Mouse (Mus musculus) liver, embryonic 16.5 days (tissue): Measurements from ENCODE around the gene Myom1. TPM values are rescaled to one million over a fixed set of nuclear protein-coding genes. Genes with fewer than 3 reads are reported as not detected.

Experiments used
- ATAC-seq: fragments of 200-750 bp; cut with Nextera tagmentation; 2 replicates; pipeline ENCODE4 v1.8.0; 2017; ENCODE audit warnings: low read depth, mild to moderate bottlenecking, moderate number of reproducible peaks, moderate library complexity
- H3K27ac ChIP-seq: fragments of 300-500 bp; sonication (generic); 2 replicates; pipeline ENCODE4 v1.5.1; 2014; ENCODE audit warnings: mild to moderate bottlenecking, low read length
- H3K27me3 ChIP-seq: fragments of 300-500 bp; sonication (generic); 2 replicates; pipeline ENCODE4 v1.6.1; 2014; ENCODE audit warnings: low read depth, low read length, mixed read lengths; ENCODE audit not compliant: control insufficient read depth, insufficient read depth
- H3K36me3 ChIP-seq: fragments of 300-500 bp; sonication (generic); 2 replicates; pipeline ENCODE4 v1.6.1; 2014; ENCODE audit warnings: mild to moderate bottlenecking; ENCODE audit not compliant: control insufficient read depth, insufficient read depth
- H3K4me1 ChIP-seq: fragments of 300-500 bp; sonication (generic); 2 replicates; pipeline ENCODE4 v1.6.1; 2014; ENCODE audit warnings: low read depth, low read length, mixed read lengths; ENCODE audit not compliant: control insufficient read depth
- H3K4me2 ChIP-seq: fragments of 300-500 bp; sonication (generic); 2 replicates; pipeline ENCODE4 v1.6.1; 2014; ENCODE audit warnings: low read depth, low read length, mixed read lengths
- H3K4me3 ChIP-seq: fragments of 300-500 bp; sonication (generic); 2 replicates; pipeline ENCODE4 v1.5.1; 2014; ENCODE audit warnings: low read depth, mild to moderate bottlenecking, low read length
- H3K9ac ChIP-seq: fragments of 300-500 bp; sonication (generic); 2 replicates; pipeline ENCODE4 v1.6.1; 2014; ENCODE audit warnings: low read depth, low read length
- H3K9me3 ChIP-seq: fragments of 300-500 bp; sonication (generic); replicated peaks from 2 replicates; pipeline ENCODE4 v1.6.1; 2016; ENCODE audit warnings: low read length; ENCODE audit not compliant: control insufficient read depth
- WGBS: fragments of 180-500 bp; shearing (Covaris S2); extraction: QIAGEN DNeasy Blood & Tissue Kit; methylation state at CpG from one replicate; pipeline ENCODE4 v1.1.7; 2014; ENCODE audit not compliant: insufficient replicate concordance; 5-methylcytosine and 5-hydroxymethylcytosine counted together
- polyA plus RNA-seq: library from polyadenylated mRNA; unstranded; fragments of >200 nt; fragmentation: Nextera tagmentation; extraction: Ambion mirVana; gene quantifications from 2 replicates; pipeline ENCODE4 v1.2.1, GENCODE M21; 2015

Gene Myom1
- polyA plus RNA-seq, 1 experiment from 2014 or later, result 3.3 TPM

- H3K27ac ChIP-seq, result no peak overlapping the region
- no peaks in the 10 kb centered on the region for H3K9me3 ChIP-seq
- no peaks in the 10 kb centered on the region for H3K4me1 ChIP-seq
- H3K4me2 ChIP-seq, result no peak overlapping the region
- 71% methylated on average over 15 of the region's 15 CpGs for WGBS
- no peaks in the 10 kb centered on the region for H3K36me3 ChIP-seq
- ATAC-seq, result no peak
- H3K4me3 ChIP-seq, result no peak overlapping the region
- H3K9ac ChIP-seq, result no peak overlapping the region
- no peaks in the 10 kb centered on the region for H3K27me3 ChIP-seq
These were observed 16.3 kb downstream of the Myom1 start for GRCm38 (mm10) chr17:71018616-71019308.

- ATAC-seq, result no peak
- Histone ChIP-seq H3K27me3 (no peaks in the 10 kb centered on the region), H3K9ac (no peak overlapping the region), H3K4me1 (no peaks in the 10 kb centered on the region), H3K4me3 (no peak overlapping the region), H3K36me3 (no peaks in the 10 kb centered on the region), H3K4me2 (no peak overlapping the region), H3K27ac (no peak overlapping the region), H3K9me3 (no peaks in the 10 kb centered on the region)
- WGBS, result 28% methylated on average over 6 of the region's 6 CpGs
These were observed 16.8 kb downstream of the Myom1 start for GRCm38 (mm10) chr17:71019309-71019655.

GRCm38 (mm10) chr17:71019860-71020259 lies 17.4 kb downstream of the Myom1 start:
- Histone ChIP-seq H3K4me3 (no peak overlapping the region), H3K36me3 (no peaks in the 10 kb centered on the region), H3K27me3 (no peaks in the 10 kb centered on the region), H3K4me1 (no peaks in the 10 kb centered on the region), H3K9me3 (no peaks in the 10 kb centered on the region), H3K4me2 (no peak overlapping the region), H3K9ac (no peak overlapping the region), H3K27ac (no peak overlapping the region)
- WGBS, result 54% methylated on average over 9 of the region's 9 CpGs
- ATAC-seq, result no peak

- 66% methylated on average over 13 of the region's 13 CpGs for WGBS
These were observed 20.4 kb downstream of the Myom1 start for GRCm38 (mm10) chr17:71022841-71023240.

GRCm38 (mm10) chr17:71024071-71024470 lies 21.6 kb downstream of the Myom1 start:
- no peaks in the 10 kb centered on the region for H3K4me1 ChIP-seq
- WGBS, result 86% methylated on average over 10 of the region's 10 CpGs
- H3K4me3 ChIP-seq, result no peak overlapping the region
- no peak for ATAC-seq
- H3K4me2 ChIP-seq, result no peak overlapping the region
- H3K9ac ChIP-seq, result no peak overlapping the region
- no peaks in the 10 kb centered on the region for H3K9me3 ChIP-seq
- no peaks in the 10 kb centered on the region for H3K36me3 ChIP-seq
- no peaks in the 10 kb centered on the region for H3K27me3 ChIP-seq
- H3K27ac ChIP-seq, result no peak overlapping the region

More at GRCm38 (mm10) chr17:71022841-71023240, 20.4 kb downstream of the Myom1 start:
- Histone ChIP-seq H3K9ac (no peak overlapping the region), H3K27ac (no peak overlapping the region), H3K36me3 (no peaks in the 10 kb centered on the region), H3K4me2 (no peak overlapping the region), H3K4me1 (no peaks in the 10 kb centered on the region), H3K9me3 (no peaks in the 10 kb centered on the region), H3K4me3 (no peak overlapping the region), H3K27me3 (no peaks in the 10 kb centered on the region)
- ATAC-seq, result no peak

GRCm38 (mm10) chr17:71025922-71026321 lies 23.5 kb downstream of the Myom1 start:
- H3K27me3 ChIP-seq, result no peaks in the 10 kb centered on the region
- H3K9ac ChIP-seq, result no peak overlapping the region
- WGBS, result 65% methylated on average over 8 of the region's 8 CpGs
- no peaks in the 10 kb centered on the region for H3K4me1 ChIP-seq
- no peaks in the 10 kb centered on the region for H3K36me3 ChIP-seq
- no peak overlapping the region for H3K27ac ChIP-seq
- H3K4me2 ChIP-seq, result no peak overlapping the region
- ATAC-seq, result no peak
- H3K4me3 ChIP-seq, result no peak overlapping the region
- no peaks in the 10 kb centered on the region for H3K9me3 ChIP-seq

GRCm38 (mm10) chr17:71027186-71027585 lies 24.8 kb downstream of the Myom1 start:
- no peak for ATAC-seq
- H3K4me2 ChIP-seq, result no peak overlapping the region
- WGBS, result 80% methylated on average over 3 of the region's 3 CpGs
- no peaks in the 10 kb centered on the region for H3K36me3 ChIP-seq
- H3K9ac ChIP-seq, result no peak overlapping the region
- no peaks in the 10 kb centered on the region for H3K27me3 ChIP-seq
- no peak overlapping the region for H3K4me3 ChIP-seq
- H3K27ac ChIP-seq, result no peak overlapping the region
- H3K9me3 ChIP-seq, result no peaks in the 10 kb centered on the region
- H3K4me1 ChIP-seq, result no peaks in the 10 kb centered on the region

GRCm38 (mm10) chr17:71032719-71033118 lies 30.3 kb downstream of the Myom1 start:
- Histone ChIP-seq H3K36me3 (no peaks in the 10 kb centered on the region), H3K9me3 (no peaks in the 10 kb centered on the region), H3K4me2 (no peak overlapping the region), H3K9ac (no peak overlapping the region), H3K27ac (no peak overlapping the region), H3K4me1 (no peaks in the 10 kb centered on the region), H3K27me3 (no peaks in the 10 kb centered on the region), H3K4me3 (no peak overlapping the region)
- 74% methylated on average over 10 of the region's 10 CpGs for WGBS
- no peak for ATAC-seq

GRCm38 (mm10) chr17:71034472-71034871 lies 32.0 kb downstream of the Myom1 start:
- H3K9me3 ChIP-seq, result no peaks in the 10 kb centered on the region
- H3K4me1 ChIP-seq, result no peaks in the 10 kb centered on the region
- H3K36me3 ChIP-seq, result no peaks in the 10 kb centered on the region
- H3K4me2 ChIP-seq, result no peak overlapping the region
- no peak overlapping the region for H3K4me3 ChIP-seq
- no peak for ATAC-seq
- no peak overlapping the region for H3K9ac ChIP-seq
- no peaks in the 10 kb centered on the region for H3K27me3 ChIP-seq
- 46% methylated on average over 5 of the region's 5 CpGs for WGBS
- H3K27ac ChIP-seq, result no peak overlapping the region
